Mouse (Mus musculus): ENCODE measurements around the gene Eipr1. TPM values are rescaled to one million over a fixed set of nuclear protein-coding genes. Genes with fewer than 3 reads are reported as not detected.
A peak's percentile ranks its signal among the peaks of the same experiment; 100 is the strongest.
"Not testable (repeated sequence)": the region's sequence is repeated elsewhere in the genome, so short reads cannot be mapped to it uniquely, and the experiment has no call there.

The Eipr1 gene
- total RNA-seq (2015; ENCODE audit: low replicate concordance): 14.1 and 19.7 TPM in 2 replicates
- total RNA-seq (2017; ENCODE audit: low replicate concordance): 13.5 and 20.5 TPM in 2 replicates

DNA sequence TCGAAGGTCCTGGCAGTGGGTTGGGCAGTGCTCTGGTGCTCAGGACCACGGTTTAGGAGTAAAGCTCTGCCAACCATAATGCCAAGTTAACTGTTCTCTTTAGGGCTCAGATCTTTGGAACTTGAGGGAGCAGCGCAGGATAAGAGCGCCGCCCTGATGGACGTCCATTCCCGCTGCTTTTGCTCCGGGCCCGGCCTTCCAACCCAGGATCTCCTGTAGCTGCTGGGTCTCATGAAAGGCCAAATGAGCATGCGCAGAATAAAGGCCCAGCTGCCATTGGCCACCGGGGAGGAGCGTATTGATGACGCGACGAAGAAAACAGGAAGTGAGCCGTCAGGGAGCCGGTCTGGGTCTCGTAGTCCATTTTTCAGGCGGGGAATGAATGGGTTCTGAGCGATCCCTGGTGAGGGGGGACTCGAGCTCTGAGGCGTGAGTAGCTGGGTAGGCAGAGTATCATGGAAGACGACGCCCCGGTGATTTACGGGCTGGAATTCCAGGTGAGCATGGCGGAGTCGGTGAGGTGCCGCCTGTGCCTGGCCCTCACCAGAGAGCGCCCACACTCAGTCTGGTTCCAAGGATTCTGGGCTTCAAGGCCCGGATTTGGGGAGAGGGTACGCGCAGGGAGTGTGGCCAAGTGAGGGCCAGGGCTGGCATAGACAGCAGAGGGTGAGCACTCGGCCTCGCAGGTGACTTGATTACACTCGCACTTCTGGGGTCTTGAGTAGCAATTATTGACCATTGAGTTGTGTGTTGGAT, at the start of gene Eipr1:
Gene Eipr1, plus strand, starts transcription at position 296 of the 756 bp plus-strand sequence.
- peak; percentile 91 for ATAC-seq (replicated peaks; ENCODE audit: low FRiP score, poor library complexity, severe bottlenecking)

DNA sequence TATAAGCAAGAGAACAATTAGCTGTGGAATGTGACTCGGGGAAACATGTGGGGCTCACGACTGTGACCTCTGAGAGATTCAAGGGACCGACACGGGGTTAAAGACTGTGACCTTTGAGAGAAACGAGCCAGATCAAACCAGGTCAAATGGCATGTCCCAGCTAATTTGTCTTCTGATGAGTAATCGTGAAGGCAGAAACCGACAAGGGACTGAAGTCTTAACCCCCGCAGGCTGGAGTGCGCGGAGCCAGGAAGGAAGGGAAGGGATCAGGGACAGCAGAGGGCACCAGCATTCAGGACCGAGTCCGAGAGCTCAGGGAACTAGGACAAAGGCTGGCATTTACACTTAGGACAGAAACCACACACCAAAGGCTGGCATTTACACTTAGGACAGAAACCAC, 47.2 kb upstream of the Eipr1 start:
- ATAC-seq (replicated peaks; ENCODE audit: low FRiP score, poor library complexity, severe bottlenecking): no peak

DNA sequence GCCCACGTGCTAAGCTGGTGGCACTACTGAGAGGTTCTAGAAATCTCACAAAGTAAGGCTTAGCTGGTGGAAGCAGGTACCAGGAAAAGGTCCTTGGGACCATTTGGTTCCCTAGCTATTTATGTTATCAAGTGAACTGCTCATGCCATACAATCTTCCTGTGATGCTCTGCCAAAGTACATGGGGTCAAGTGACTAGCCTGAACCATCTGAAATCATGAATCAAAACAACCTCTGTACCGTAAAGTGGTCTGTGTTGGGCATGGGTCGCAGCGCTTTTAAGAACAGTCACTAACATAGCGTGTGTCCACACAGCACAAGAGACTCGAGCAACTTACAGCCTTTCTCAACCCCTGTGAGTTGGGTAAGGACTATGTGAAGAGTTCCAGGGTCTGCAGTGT, 46.4 kb upstream of the Eipr1 start:
- no peak for ATAC-seq (replicated peaks; ENCODE audit: low FRiP score, poor library complexity, severe bottlenecking)

DNA sequence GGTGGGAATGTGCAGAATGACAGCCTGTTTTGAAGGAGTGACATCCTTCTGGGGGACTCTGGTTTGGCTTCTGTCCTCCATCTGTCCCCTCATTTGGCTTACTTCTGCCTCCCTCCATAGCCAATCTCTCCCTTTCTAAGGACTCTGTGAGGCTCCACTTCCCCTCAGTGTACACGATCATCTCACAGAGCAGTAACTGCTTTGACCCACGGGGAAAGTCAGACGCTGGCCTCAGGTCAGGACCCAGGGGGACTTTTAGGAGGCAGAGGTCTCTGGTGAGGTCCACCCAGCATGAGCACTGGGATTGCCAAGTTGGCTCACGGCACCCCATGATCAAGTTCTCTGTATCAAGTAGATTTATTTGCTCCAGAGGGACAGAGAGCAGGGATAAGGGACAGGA, 43.4 kb upstream of the Eipr1 start:
- ATAC-seq (replicated peaks; ENCODE audit: low FRiP score, poor library complexity, severe bottlenecking): no peak

DNA sequence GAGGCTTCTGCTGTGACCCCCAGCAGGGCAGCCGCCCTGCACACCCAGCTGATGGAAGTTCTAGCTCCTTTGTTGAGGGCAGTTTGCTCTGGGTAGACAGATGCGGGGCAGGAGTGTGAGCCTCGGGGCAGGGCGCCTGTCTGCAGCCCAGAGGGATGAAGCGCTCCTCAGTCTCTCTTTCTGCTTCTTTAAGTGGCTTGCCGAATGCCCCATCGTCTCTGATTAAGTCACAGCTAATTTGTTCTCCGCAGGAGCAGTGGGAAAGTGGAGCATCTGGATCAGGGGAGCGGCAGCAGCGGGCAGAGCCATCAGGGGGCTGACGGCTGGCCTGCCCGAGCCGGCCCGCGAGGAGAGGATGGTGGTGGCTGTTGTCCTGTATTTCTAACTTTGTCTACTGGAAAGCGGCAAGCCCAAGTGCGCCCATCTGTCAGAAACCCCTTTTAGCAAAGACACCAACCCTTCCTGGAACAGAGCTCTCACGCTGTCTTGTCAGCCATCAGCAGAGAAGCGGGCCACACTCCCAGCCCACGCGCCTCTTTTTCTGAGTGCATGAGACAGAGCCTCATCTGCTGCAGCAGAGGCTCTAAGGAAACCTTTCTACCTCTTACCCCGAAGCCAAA, 40.9 kb upstream of the Eipr1 start:
- no peak for ATAC-seq (replicated peaks; ENCODE audit: low FRiP score, poor library complexity, severe bottlenecking)

DNA sequence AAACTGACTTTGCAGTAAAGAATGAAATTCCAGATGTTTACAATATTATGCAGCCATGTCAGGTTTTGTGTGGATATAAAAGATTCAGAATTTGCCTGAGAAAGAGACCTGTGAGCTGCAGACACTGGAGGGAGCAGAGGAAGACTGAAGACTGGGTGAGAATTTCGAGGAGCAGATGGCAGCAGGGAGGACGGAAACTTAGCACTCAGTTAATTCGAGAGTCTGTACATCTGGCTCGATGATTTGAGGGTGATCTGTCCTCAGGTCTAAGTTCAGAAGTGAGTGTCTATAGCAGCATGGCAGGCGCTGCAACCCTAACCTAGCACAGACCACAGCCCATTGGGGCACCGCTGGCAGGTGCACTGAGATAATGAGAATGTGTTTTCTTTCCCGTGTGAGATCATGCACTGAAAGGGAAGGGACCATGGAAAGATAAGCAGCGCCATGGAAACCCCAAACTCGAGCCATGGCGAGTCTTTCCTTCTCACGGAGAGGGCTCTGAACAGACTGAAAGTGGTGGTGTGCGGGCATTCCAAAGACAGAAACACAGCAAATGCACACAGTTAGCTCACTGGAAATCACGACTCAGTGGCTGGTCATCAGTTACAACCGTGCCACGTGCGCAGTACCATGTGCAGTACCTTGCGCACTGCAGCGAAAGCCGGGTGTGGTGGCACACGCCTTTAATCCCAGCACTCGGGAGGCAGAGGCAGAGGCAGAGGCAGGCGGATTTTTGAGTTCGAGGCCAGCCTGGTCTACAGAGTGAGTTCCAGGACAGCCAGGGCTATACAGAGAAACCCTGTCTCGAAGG, 36.6 kb upstream of the Eipr1 start:
- no peak for ATAC-seq (replicated peaks; ENCODE audit: low FRiP score, poor library complexity, severe bottlenecking)

DNA sequence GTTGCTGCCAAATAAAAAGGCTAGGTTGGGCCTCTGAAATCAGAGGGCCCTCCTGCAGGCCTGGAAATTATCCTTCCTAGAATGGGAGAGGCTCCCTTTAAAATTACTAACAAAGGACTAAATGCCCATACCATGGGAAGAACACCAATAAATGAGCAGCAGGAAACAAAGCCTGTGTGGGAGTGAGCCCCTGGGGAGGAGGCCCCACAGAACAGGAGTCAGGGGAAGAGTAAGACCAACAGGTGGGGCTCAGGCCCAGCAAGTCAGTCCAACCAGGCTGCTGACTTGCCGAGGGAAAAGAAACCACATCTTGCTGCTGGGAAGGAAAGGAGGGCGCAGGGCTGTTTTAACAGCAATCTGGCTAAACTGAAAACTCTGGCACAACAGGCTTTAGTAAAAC, 34.5 kb upstream of the Eipr1 start:
- ATAC-seq (replicated peaks; ENCODE audit: low FRiP score, poor library complexity, severe bottlenecking): no peak

DNA sequence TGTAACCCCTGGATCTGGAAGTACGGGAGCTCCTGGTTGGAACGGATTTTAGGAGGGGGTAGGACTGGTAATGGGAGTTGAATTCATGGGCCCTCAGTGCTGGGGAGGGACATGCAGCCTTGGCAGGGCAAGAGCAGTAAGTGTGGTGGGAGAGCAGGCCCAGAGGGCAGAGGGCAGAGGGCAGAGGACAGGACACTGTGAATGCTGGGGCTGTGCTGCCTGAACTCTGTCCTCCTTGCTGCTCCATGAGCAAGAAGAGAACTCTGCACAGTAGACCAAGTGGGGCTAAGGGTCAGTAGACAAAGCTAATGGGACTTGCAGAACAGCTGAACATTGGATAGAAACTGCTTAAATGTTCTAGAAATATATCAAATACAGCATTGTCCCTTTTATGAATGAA, 33.5 kb upstream of the Eipr1 start:
- ATAC-seq (replicated peaks; ENCODE audit: low FRiP score, poor library complexity, severe bottlenecking): no peak

DNA sequence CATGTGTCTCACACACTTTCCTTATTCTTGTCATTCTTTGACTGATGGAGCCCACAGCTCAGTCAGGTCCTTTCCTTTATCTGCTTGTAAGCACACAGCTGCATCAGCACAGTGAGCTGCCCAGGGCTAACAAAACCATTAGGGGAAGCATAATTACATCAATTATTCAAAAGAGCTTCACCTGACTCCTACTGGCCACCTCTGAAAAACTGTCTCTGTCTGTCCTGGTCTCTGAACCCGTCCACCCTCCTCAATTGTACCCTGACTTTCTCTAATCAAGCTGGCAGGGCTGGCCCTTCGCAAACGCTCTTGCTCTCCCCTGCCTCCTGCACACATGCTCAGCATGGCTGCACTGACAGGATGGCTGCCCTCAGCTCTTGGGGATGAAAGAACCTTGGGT, 27.2 kb upstream of the Eipr1 start:
- no peak for ATAC-seq (replicated peaks; ENCODE audit: low FRiP score, poor library complexity, severe bottlenecking)

DNA sequence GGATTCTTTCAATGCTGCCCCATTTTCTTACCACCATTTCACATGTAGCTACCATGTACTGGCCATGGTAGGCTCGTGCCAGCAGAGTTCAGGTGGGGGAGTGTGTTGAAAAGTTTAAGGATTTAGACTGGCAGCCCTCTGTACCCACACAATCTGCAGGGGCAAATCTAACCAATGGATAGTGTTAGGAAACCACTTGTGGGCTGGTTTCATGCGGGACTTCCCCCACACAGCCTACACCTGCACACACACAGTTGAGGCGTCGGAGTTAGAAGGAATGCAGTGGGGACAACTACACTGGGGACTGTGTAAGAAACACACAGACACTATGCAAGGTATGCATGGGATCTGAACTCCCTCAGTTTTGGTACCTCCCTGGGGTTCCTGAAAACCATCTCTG, 25.4 kb upstream of the Eipr1 start:
- no peak for ATAC-seq (replicated peaks; ENCODE audit: low FRiP score, poor library complexity, severe bottlenecking)

DNA sequence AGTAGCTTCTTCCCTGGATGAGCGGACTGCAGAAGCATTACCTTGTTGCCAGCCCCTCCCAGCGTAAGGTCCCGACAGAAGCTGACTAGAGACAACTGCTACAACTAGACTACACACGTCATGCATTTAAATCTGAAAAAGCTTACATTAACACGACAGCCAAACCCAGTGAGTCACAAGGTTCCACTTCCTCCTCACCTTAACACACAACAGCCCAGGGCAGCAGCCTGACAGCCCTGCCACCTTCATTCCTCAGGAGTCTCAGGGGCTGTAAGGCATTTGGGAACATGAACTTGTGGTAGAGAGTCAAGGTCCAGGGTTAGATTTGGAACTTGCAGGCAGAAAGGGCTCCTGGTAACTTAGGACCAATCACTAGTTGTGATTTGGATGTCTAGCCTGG, 24.5 kb upstream of the Eipr1 start:
- ATAC-seq (replicated peaks; ENCODE audit: low FRiP score, poor library complexity, severe bottlenecking): no peak

DNA sequence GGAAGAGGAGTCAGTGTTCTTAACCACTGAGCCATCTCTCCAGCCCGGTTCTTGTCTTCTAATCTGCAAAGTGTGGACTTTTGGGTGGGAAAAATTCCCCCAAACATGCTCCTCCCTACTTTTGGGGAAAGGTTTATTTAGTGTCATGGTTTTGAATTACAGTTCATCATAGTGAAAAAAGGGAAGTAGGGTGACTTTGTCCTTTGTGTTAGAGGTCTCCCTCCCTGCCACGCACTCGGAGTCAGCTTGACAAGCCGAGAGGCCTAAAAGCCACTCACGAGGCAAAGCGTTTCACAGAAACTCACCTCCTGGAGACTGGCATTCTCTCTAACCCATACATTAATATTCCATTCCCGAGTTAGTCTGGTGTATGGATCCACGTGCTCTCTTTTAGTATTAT, 19.0 kb upstream of the Eipr1 start:
- ATAC-seq (replicated peaks; ENCODE audit: low FRiP score, poor library complexity, severe bottlenecking): no peak

DNA sequence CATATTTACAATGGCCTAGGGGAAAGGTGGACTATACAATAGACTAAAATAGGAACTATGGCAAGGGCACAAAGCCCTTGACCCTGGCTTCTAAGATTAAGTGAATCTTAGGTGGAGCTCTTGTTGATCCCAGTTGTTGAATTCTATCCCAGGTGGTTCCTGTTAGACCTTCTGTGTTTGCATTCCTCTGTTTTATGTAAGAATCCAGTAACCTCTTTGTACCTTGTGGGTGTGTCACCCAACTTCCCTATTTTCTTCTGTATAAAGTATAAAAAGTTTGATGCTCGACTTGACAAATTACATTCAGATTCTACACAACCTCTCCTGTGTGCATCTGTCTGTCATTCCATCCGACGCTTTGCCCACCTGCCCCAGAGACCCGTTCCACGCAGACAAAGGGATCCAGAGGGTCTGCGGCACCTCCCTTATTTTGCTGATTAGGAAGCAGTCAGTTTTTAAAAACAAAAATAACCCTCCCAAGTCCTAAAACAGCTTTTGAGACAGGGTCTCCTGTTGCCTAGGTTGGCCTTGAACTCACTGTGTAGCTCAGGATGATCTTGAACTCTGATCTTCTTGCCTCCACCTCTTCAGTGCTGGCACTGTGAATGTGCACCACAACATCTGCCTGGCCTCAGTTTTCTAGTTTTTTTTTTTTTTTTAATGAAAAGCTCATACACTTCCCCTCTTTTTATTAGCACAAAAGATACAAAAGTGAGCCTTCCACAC, 17.9 kb upstream of the Eipr1 start:
- not testable (repeated sequence) for ATAC-seq (replicated peaks; ENCODE audit: low FRiP score, poor library complexity, severe bottlenecking)

DNA sequence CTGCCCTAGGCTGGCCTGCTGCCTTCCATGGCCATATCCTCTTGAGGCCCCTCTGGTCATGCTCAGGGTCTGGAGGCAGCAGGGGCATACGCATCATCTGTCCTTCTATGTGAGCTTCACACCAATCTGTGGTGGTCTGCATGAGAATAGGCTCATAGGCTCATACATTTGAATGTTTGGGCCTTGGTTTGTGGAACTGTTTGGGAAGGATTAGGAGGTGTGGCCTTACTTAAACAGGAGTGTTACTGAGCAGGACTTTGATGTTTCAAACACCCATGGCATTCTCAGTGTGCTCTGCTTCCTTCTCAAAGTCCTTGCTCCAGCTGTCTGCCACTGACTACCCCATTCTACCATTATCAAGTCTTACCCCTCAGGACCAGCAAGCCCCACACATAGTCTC, 17.3 kb upstream of the Eipr1 start:
- no peak for ATAC-seq (replicated peaks; ENCODE audit: low FRiP score, poor library complexity, severe bottlenecking)

DNA sequence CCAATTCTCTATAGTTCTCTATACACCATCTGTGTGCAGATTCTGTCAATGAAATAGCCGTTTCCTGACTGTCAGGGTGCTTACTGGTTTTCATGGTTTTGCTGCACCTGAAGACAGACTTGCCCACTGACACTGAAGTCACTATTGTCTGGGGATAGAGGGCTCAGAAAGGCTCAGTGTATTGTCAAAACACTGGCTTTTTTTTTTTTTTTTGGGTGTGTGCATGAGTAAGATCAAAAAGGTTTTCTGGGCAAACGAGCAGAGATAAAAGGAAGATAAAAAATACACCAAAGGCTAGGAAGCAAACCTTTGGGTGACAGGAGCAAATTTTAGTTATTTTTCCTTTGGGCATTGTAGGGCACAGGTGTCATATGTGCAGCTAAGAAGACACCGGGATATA, 16.3 kb upstream of the Eipr1 start:
- ATAC-seq (replicated peaks; ENCODE audit: low FRiP score, poor library complexity, severe bottlenecking): no peak

DNA sequence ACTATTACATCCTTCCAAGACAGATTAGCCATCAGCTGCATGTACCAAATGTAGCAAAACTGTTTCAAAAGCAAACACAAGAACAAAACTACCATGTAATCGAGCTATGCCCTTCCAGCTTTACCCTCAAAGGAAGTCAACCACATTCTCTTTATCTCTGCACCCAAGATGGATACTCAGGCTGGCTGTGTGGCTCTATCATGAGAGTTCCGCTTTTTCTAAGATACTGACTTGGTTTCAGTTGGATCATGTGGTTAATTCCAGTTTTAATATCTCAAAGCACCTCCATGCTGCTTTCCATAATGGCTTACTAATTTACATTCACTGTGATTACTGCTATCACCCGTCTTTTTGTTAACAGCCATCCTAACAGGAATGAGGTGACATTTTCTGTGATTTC, 8.3 kb upstream of the Eipr1 start:
- ATAC-seq (replicated peaks; ENCODE audit: low FRiP score, poor library complexity, severe bottlenecking): no peak

DNA sequence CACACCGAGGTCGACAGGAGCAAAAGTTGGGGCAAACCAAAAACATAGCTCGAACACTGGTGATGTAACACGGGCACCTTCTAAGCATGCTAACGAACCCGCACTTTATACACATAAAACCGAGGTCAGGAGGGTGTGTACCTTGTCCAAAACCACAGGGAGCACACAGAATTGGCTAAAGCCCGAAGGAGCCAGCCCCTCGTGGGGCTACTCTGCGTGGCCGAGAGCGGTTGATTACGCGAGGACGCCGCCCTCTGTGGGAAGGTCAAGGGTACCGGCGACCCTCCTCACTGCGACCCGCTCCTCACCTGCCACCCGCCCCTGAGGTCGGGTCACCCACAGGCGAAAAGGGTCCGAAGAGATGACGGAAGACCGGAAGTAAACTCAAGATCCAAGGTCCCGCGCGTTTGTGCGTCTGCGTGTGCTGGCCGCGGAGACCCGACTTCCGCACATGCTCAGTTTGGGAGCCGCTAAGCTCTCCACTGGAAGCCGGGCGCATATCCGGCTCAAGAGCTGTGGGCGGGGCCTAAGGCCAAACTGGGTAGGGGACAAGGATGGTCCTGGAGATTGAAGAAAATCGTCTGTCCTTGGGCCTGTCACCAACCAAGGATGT, 1.5 kb upstream of the Eipr1 start, which contains the start of gene Trappc12:
Gene Trappc12, minus strand, starts transcription at position 452 of the 613 bp plus-strand sequence.
- peak; percentile 86 for ATAC-seq (replicated peaks; ENCODE audit: low FRiP score, poor library complexity, severe bottlenecking)

DNA sequence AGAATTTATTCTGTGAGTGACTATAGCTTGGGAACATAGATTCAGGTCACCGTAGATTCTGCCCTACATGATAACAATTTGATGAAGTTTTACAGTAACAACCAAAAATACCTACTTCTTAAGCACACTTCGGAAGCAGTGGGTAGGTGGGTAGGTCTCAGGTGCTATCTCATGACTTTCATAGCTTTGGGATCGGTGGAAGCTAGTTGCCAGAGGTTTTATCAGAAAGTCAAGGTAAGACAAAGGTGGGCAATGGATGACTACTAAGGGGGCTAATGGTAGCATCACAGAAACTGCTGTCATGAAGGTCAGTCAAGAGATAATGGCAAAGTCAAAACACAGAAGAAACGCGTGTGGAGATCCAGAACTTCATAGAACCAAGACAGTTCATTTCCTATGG, 727 bp upstream of the Eipr1 start:
- no peak for ATAC-seq (replicated peaks; ENCODE audit: low FRiP score, poor library complexity, severe bottlenecking)

DNA sequence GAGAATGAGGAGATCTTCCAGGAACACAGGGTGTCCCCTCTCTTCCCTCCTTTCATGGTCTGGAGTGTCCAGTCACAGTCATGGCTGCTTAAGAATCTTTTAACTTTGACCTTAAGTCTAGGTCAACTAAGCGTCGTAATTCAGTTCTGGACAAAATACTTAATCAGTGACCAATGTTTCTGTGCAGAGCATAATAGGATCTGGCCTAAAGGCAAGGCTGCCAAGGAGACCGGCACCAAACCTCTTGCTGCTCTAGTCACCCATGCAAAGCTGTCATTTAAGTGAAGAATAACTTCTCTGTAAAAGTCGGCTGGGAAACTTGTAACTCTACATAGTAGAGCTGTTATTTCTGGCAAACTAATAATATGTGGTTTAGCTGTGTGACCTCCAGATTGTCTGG, 4.4 kb downstream of the Eipr1 start:
- no peak for ATAC-seq (replicated peaks; ENCODE audit: low FRiP score, poor library complexity, severe bottlenecking)

DNA sequence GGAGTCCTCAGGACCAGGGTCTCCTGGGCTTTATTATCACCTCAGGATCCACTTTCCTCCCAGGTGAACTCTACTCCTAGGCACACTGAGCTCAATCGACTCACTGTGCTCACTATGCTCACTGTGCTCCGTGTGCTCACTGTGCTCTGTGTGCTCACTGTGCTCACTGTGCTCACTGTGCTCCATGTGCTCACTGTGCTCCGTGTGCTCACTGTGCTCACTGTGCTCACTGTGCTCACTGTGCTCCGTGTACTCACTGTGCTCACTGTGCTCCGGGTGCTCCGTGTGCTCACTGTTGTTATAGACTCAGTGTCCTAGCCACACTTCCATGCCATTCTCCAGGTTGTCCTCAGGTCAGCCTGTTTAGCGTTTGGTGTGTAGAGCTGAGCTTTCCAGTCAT, 18.4 kb downstream of the Eipr1 start:
- ATAC-seq (replicated peaks; ENCODE audit: low FRiP score, poor library complexity, severe bottlenecking): no peak
